Mouse (Mus musculus) heart, embryonic 16.5 days (tissue): ENCODE measurements around the gene Taf13. TPM values are rescaled to one million over a fixed set of nuclear protein-coding genes. Genes with fewer than 3 reads are reported as not detected.

Experiments used
- ATAC-seq: fragments of 200-750 bp; cut with Nextera tagmentation; replicated peaks from 2 replicates; pipeline ENCODE4 v1.8.0; 2017; ENCODE audit warnings: moderate number of reproducible peaks; ENCODE audit not compliant: insufficient read depth, low FRiP score; ENCODE audit errors: extremely low read depth
- H3K27ac ChIP-seq: fragments of 300-500 bp; sonication (generic); 2 replicates; pipeline ENCODE4 v1.5.1; 2014; ENCODE audit warnings: mild to moderate bottlenecking, low read length, control low read depth, moderate library complexity
- H3K27me3 ChIP-seq: fragments of 300-500 bp; sonication (generic); 2 replicates; pipeline ENCODE4 v1.6.1; 2014; ENCODE audit warnings: low read length, mixed read lengths; ENCODE audit not compliant: control insufficient read depth, insufficient read depth
- H3K36me3 ChIP-seq: fragments of 300-500 bp; sonication (generic); 2 replicates; pipeline ENCODE4 v1.6.1; 2014; ENCODE audit not compliant: control insufficient read depth, insufficient read depth
- H3K4me1 ChIP-seq: fragments of 300-500 bp; sonication (generic); 2 replicates; pipeline ENCODE4 v1.6.1; 2014; ENCODE audit warnings: low read length, mixed read lengths; ENCODE audit not compliant: control insufficient read depth, insufficient read depth
- H3K4me2 ChIP-seq: fragments of 300-500 bp; sonication (generic); 2 replicates; pipeline ENCODE4 v1.6.1; 2014; ENCODE audit warnings: low read depth, mild to moderate bottlenecking, control low read depth, low read length
- H3K4me3 ChIP-seq: fragments of 300-500 bp; sonication (generic); 2 replicates; pipeline ENCODE4 v1.5.1; 2014; ENCODE audit warnings: mild to moderate bottlenecking, control low read depth, low read length
- H3K9ac ChIP-seq: fragments of 300-500 bp; sonication (generic); 2 replicates; pipeline ENCODE4 v1.6.1; 2014; ENCODE audit warnings: low read length, control low read depth
- H3K9me3 ChIP-seq: fragments of 300-500 bp; sonication (generic); replicated peaks from 2 replicates; pipeline ENCODE4 v1.6.1; 2016; ENCODE audit warnings: low read length; ENCODE audit not compliant: control insufficient read depth
- WGBS: fragments of 180-500 bp; shearing (Covaris S2); extraction: QIAGEN DNeasy Blood & Tissue Kit; methylation state at CpG from one replicate; pipeline ENCODE4 v1.1.7; 2014; 5-methylcytosine and 5-hydroxymethylcytosine counted together
- polyA plus RNA-seq: library from polyadenylated mRNA; unstranded; fragments of >200 nt; fragmentation: Nextera tagmentation; extraction: Ambion mirVana; gene quantifications from 2 replicates; pipeline ENCODE4 v1.2.1, GENCODE M21; 2015

Taf13 gene
- polyA plus RNA-seq: 26.6 and 29.9 TPM in 2 replicates

DNA sequence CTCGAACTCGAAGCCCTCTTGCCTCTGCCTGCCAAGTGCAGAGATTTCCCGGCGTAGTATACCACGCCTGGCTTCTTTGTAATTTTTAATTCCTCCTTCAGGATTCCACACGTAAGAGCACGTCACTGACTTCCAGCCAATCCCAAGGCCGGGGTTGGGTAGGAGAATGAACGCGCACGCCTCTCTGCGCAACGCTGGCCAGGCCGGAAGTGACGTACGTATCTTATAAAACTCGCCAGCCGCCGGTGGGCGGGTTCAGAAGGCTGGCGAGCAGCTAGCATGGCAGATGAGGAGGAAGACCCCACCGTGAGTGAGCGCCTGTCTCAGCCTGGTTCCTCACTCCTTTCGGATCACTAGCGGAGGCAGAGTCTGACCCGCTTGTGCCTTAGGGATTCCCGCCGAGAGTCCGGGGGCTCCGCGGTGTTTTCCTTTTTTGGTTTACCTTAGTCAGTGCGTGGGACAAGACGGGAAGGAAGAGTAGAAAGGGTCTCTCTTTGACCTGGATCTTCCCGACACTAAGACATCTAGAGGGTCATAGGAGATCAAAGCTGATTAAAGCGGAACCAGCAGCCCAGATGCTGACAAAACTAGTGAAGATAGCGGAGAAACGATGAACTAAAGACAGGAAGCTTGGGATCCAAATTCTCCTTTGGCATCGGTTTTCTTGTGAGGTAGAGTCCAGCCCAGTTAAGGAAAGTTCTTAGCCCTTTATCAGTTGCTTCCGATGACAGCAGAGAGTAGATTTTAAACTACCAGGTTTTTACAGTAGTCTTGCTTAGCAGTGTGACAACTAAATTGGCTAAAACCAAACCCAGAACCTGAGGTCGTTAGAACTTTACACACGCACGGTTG, at the start of gene Taf13:
Taf13 (plus strand) TSS at position 256 of the 852 bp plus-strand sequence.
- Histone ChIP-seq H3K27me3 (peaks cover 2% of the 10 kb centered on the region; the same call in 1 of the 2 replicates), H3K27ac (peak within 1 kb of the TSS; percentile 49; the same call in 1 of the 2 replicates), H3K9me3 (no peaks in the 10 kb centered on the region), H3K4me3 (peak within 1 kb of the TSS; percentile 61), H3K4me1 (peaks cover 7% of the 10 kb centered on the region), H3K4me2 (peak within 1 kb of the TSS; percentile 81), H3K36me3 (no peaks in the 10 kb centered on the region), H3K9ac (peak within 1 kb of the TSS; percentile 77)
- WGBS: 1% methylated on average over 42 of the region's 42 CpGs
- ATAC-seq: peak; percentile 100

- Histone ChIP-seq H3K27me3 (no peaks in the 10 kb centered on the region), H3K9me3 (no peaks in the 10 kb centered on the region; the same call in 1 of the 2 replicates), H3K4me2 (no peak overlapping the region), H3K27ac (no peak overlapping the region), H3K4me3 (no peak overlapping the region), H3K36me3 (no peaks in the 10 kb centered on the region), H3K9ac (no peak overlapping the region), H3K4me1 (no peaks in the 10 kb centered on the region)
- WGBS: 79% methylated on average over 4 of the region's 4 CpGs
- no peak for ATAC-seq
Measured at GRCm38 (mm10) chr3:108523415-108523814, 48.1 kb upstream of the Taf13 start.

- Histone ChIP-seq H3K4me1 (peaks cover 9% of the 10 kb centered on the region), H3K4me2 (no peak overlapping the region), H3K36me3 (no peaks in the 10 kb centered on the region), H3K9me3 (no peaks in the 10 kb centered on the region; the same call in 1 of the 2 replicates), H3K27me3 (no peaks in the 10 kb centered on the region), H3K9ac (no peak overlapping the region), H3K4me3 (no peak overlapping the region), H3K27ac (no peak overlapping the region)
- 85% methylated on average over 8 of the region's 8 CpGs for WGBS
- no peak for ATAC-seq
Measured at GRCm38 (mm10) chr3:108528489-108528888, 43.0 kb upstream of the Taf13 start.

DNA sequence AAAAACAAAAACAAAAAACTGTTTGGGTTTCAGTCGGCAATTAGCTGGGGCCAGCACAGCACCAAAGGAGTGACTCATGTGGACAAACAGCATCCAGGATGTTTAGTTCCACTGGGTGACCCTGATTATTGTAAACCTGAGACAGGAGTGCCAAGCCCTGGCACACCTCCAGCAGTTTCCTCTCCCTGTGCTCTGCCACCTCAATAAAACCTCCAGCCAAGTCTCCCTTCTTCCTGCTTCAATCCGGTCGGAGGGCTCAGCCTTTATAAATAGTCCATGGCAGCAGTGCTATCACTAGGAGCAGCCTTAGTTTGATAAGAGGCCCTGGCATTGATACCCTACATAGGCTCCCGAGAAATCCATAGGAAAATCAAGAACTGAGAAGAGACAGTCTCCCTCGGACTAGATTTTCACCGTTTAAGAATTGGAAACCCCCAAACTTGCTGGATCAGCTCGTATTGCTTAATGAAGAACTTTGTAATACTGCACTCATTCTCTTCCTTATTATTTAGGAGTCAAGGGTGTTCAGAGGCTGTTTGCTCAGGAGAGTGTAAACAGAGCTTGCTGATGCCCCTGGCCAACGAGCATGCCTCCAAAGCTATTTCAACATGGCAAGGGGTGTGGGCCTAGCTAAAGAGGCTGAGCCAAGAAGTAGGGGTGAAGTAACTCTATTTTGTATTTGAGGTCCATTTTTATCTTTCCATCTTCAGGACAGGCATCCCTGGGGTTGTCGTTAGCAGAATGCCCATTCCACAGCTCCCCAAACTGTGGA, 38.2 kb upstream of the Taf13 start:
- Histone ChIP-seq H3K4me1 (peaks cover 22% of the 10 kb centered on the region), H3K9ac (no peak overlapping the region), H3K36me3 (no peaks in the 10 kb centered on the region), H3K27me3 (peaks cover 11% of the 10 kb centered on the region), H3K9me3 (no peaks in the 10 kb centered on the region; the same call in 1 of the 2 replicates), H3K27ac (peak overlapping the region; percentile 14; the same call in 1 of the 2 replicates), H3K4me2 (0 out of 2 replicates have a peak overlapping the region, but pooled peaks have one; percentile 0), H3K4me3 (no peak overlapping the region)
- ATAC-seq: 0 out of 2 replicates have a peak, but pooled peaks have one; percentile 31
- 48% methylated on average over 9 of the region's 9 CpGs for WGBS

DNA sequence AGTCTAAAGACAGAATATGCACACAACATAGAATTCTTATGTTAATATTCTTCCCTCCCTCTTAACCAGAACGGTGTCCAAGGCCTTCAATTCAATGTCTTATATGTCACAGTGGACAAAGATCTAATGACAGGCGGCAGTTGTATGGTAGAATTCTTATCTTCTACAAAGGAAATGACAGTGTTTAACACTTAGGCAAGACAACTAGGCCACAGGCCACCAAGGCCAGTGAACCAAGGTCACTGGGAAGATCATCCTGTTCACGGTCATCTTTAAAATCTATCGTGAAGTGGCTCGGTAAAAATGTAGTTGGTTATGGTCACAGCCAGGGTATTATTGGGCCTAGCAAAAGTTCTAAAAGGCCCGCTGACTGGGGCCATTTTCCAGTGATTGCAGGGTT, 37.5 kb upstream of the Taf13 start, which contains the start of gene 1700013F07Rik:
1700013F07Rik (plus strand) TSS at position 200 of the 400 bp plus-strand sequence.
- no peak for ATAC-seq
- WGBS: 82% methylated on average over 6 of the region's 6 CpGs
- Histone ChIP-seq H3K4me3 (no peak within 1 kb of the TSS), H3K9me3 (no peaks in the 10 kb centered on the region), H3K4me1 (peaks cover 22% of the 10 kb centered on the region), H3K27me3 (peaks cover 11% of the 10 kb centered on the region), H3K4me2 (0 out of 2 replicates have a peak within 1 kb of the TSS, but pooled peaks have one; percentile 0), H3K9ac (no peak within 1 kb of the TSS), H3K36me3 (no peaks in the 10 kb centered on the region), H3K27ac (peak within 1 kb of the TSS; percentile 14; the same call in 1 of the 2 replicates)

GRCm38 (mm10) chr3:108535896-108536516, 35.5 kb upstream of the Taf13 start:
- no peaks in the 10 kb centered on the region for H3K36me3 ChIP-seq
- H3K9me3 ChIP-seq: no peaks in the 10 kb centered on the region
- no peak overlapping the region for H3K9ac ChIP-seq
- ATAC-seq: no peak
- H3K4me1 ChIP-seq: peaks cover 22% of the 10 kb centered on the region
- WGBS: 5% methylated on average over 15 of the region's 15 CpGs
- peak overlapping the region; percentile 67 for H3K4me2 ChIP-seq
- H3K27ac ChIP-seq: no peak overlapping the region
- peaks cover 11% of the 10 kb centered on the region for H3K27me3 ChIP-seq
- H3K4me3 ChIP-seq: peak overlapping the region; percentile 43

DNA sequence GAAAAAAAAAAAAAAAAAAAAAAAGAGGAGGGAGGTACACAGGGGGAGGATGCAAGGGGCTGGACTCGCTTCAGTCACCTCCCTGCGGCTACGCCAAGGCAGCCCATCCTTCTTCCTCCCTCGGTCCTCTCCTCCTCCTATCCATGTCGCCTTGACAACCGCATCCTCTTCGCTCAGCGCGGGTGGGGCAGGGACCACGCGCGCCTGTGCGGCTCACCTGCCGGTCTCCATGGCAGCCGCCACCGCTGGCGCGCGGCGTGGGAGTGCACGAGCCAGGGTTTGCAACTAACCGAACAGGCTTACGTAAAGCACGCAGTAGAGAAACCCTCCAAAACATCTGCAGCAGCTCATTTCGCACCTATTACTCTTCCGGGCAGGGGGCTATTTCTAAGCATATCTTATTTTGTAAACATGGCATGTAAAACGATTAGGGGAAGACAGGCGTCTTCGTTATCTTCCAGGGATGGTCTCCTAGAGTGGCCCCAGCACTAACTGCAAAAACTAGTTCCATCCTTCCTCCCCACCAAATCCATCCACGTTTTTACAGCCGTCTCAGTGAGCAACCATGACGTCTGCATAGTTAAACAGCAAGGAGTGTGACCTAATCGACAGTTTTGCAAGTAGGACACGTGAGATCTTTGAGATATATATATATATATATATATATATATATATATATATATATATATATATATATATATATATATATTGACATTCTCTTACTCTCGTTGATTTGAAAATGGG, 34.8 kb upstream of the Taf13 start, which contains the start of gene 5330417C22Rik:
5330417C22Rik (minus strand) TSS at position 20 of the 744 bp plus-strand sequence.
- no peaks in the 10 kb centered on the region for H3K9me3 ChIP-seq
- no peak within 1 kb of the TSS for H3K27ac ChIP-seq
- H3K9ac ChIP-seq: no peak within 1 kb of the TSS
- ATAC-seq: peak; percentile 24; the same call in 1 of the 2 replicates
- peak within 1 kb of the TSS; percentile 67 for H3K4me2 ChIP-seq
- peak within 1 kb of the TSS; percentile 43 for H3K4me3 ChIP-seq
- no peaks in the 10 kb centered on the region for H3K36me3 ChIP-seq
- peaks cover 11% of the 10 kb centered on the region for H3K27me3 ChIP-seq
- H3K4me1 ChIP-seq: peaks cover 22% of the 10 kb centered on the region
- 1% methylated on average over 35 of the region's 35 CpGs for WGBS

DNA sequence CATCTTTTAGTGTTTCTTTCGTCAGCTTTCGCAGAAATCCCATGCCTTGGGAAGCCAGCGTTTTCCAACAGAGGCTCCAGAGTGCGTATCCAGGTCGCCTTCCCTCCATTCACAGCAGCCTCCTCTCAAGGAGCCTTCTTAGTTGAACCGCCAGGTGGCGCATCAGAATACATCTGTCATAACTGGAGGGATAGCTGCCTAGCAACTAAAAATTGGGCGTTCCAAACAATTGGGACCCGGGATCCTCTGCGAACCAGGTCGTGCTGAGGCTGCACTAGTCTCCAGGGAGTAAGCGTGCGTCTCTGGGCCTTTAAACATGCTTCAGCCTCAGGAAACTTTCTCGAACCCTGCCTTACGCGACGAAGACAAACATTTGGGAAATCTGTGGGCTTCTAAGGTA, 34.2 kb upstream of the Taf13 start:
- peaks cover 11% of the 10 kb centered on the region for H3K27me3 ChIP-seq

More for the DNA sequence above, 34.2 kb upstream of the Taf13 start:
- WGBS: 4% methylated on average over 17 of the region's 17 CpGs
- H3K27ac ChIP-seq: no peak overlapping the region
- H3K4me1 ChIP-seq: peaks cover 22% of the 10 kb centered on the region
- no peak overlapping the region for H3K4me3 ChIP-seq
- H3K9ac ChIP-seq: no peak overlapping the region
- peak overlapping the region; percentile 52 for H3K4me2 ChIP-seq
- H3K9me3 ChIP-seq: no peaks in the 10 kb centered on the region
- no peaks in the 10 kb centered on the region for H3K36me3 ChIP-seq
- ATAC-seq: peak; percentile 52; the same call in 1 of the 2 replicates
